Mouse (Mus musculus) midbrain, embryonic 16.5 days (tissue): ENCODE measurements at regions not wholly inside any gene's neighbourhood (a gene's known extent, or its start where the extent isn't known, plus 50 kb on each side); places are given as distances from the start of the nearest gene placed in this dataset.

Source experiments
- ATAC-seq: fragments of 200-750 bp; cut with Nextera tagmentation; 2 replicates; pipeline ENCODE4 v1.8.0; 2017; ENCODE audit warnings: moderate TSS enrichment
- H3K27ac ChIP-seq: fragments of 300-500 bp; sonication (generic); 2 replicates; pipeline ENCODE4 v1.5.1; 2014; ENCODE audit warnings: mild to moderate bottlenecking, low read length, mixed read lengths
- H3K27me3 ChIP-seq: fragments of 300-500 bp; sonication (generic); 2 replicates; pipeline ENCODE4 v1.6.1; 2014; ENCODE audit warnings: low read depth, low read length, mixed read lengths; ENCODE audit not compliant: control insufficient read depth, insufficient read depth
- H3K36me3 ChIP-seq: fragments of 300-500 bp; sonication (generic); 2 replicates; pipeline ENCODE4 v1.6.1; 2014; ENCODE audit warnings: mild to moderate bottlenecking, low read length, moderate library complexity, mixed read lengths; ENCODE audit not compliant: control insufficient read depth, insufficient read depth
- H3K4me1 ChIP-seq: fragments of 300-500 bp; sonication (generic); 2 replicates; pipeline ENCODE4 v1.6.1; 2014; ENCODE audit warnings: mild to moderate bottlenecking, low read length, mixed read lengths; ENCODE audit not compliant: control insufficient read depth, insufficient read depth
- H3K4me2 ChIP-seq: fragments of 300-500 bp; sonication (generic); 2 replicates; pipeline ENCODE4 v1.6.1; 2014; ENCODE audit warnings: mild to moderate bottlenecking, low read length, mixed read lengths
- H3K4me3 ChIP-seq: fragments of 300-500 bp; sonication (generic); 2 replicates; pipeline ENCODE4 v1.5.1; 2014; ENCODE audit warnings: low read depth, mild to moderate bottlenecking, low read length, moderate library complexity, mixed read lengths
- H3K9ac ChIP-seq: fragments of 300-500 bp; sonication (generic); 2 replicates; pipeline ENCODE4 v1.6.1; 2014; ENCODE audit warnings: low read depth, low read length, mixed read lengths
- H3K9me3 ChIP-seq: fragments of 300-500 bp; sonication (generic); replicated peaks from 2 replicates; pipeline ENCODE4 v1.6.1; 2014; ENCODE audit warnings: mild to moderate bottlenecking, low read length, mixed read lengths; ENCODE audit not compliant: control insufficient read depth, poor library complexity, severe bottlenecking
- WGBS: fragments of 180-500 bp; shearing (Covaris S2); extraction: QIAGEN DNeasy Blood & Tissue Kit; methylation state at CpG from one replicate; pipeline ENCODE4 v1.1.7; 2014; 5-methylcytosine and 5-hydroxymethylcytosine counted together

DNA sequence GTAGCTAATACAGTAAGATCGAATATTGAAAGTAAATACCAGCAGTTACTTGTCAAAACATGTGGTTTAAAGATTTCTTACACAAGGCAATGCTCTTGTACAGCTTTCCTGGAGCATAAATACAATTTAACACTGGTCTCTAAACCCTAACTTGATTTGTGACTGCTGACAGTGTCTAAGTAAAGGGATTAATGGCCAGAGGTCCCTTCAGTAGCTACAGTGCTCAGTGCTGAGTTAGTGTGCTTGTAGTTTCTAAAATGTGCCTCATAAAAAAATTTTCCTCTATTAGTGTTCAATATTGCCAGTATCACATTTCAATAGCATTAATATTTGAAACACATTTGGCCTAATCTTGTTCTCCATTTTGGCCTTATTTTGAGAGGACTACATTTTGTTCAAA is 909.0 kb downstream of the Serpinb8 start:
- ATAC-seq: no peak
- Histone ChIP-seq H3K4me1 (no peaks in the 10 kb centered on the region), H3K4me3 (no peak overlapping the region), H3K4me2 (no peak overlapping the region), H3K27me3 (no peaks in the 10 kb centered on the region), H3K9me3 (no peaks in the 10 kb centered on the region), H3K36me3 (no peaks in the 10 kb centered on the region), H3K9ac (no peak overlapping the region), H3K27ac (no peak overlapping the region)
- 67% methylated on average over 1 of the region's 1 CpGs for WGBS

DNA sequence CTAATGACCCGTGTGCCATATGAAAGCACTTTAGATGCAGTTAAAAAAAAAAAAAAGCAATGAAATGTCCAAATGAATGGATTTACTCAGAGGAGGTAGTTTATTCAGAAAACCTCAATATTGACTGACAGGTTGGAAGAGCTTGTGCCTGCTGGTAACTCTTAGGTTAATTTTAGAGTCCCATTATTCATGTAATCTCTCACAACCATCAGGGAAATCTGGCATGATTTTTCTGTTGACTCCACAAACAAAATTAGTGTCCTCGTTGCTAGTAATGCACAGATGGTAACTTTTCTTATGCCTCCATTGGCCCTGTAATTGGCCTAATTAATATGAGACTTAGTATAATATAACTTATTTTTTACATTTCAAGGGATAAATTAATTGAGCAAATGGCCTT is 937.6 kb downstream of the Serpinb8 start:
- H3K27me3 ChIP-seq: no peaks in the 10 kb centered on the region
- no peak overlapping the region for H3K9ac ChIP-seq
- no peak overlapping the region for H3K4me2 ChIP-seq
- no peak for ATAC-seq
- 77% methylated on average over 2 of the region's 2 CpGs for WGBS
- no peaks in the 10 kb centered on the region for H3K36me3 ChIP-seq
- H3K9me3 ChIP-seq: no peaks in the 10 kb centered on the region
- no peak overlapping the region for H3K27ac ChIP-seq
- no peaks in the 10 kb centered on the region for H3K4me1 ChIP-seq
- H3K4me3 ChIP-seq: no peak overlapping the region

DNA sequence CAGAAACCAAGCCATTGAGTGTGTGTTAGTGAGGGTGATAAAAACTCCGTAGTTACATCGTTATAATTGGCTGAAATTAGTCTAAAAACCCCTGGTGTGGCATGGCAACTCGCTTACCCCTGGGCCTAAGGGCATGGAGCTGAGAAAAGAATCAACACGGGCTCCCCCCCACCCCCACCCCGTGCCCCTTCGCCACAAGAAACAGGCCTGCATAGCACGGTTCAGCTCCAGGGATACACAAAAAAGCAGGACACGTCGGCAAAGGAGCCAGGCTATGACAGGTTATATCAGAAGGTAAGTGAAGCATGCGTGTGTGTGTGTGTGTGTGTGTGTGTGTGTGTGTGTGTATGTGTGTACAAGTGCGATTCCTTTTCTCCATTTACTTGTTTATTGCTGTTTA is 948.4 kb downstream of the Serpinb8 start:
- Histone ChIP-seq H3K27me3 (no peaks in the 10 kb centered on the region), H3K4me3 (no peak overlapping the region), H3K9me3 (no peaks in the 10 kb centered on the region), H3K9ac (no peak overlapping the region), H3K4me1 (no peaks in the 10 kb centered on the region), H3K27ac (no peak overlapping the region), H3K36me3 (no peaks in the 10 kb centered on the region), H3K4me2 (no peak overlapping the region)
- 64% methylated on average over 11 of the region's 11 CpGs for WGBS
- no peak for ATAC-seq

DNA sequence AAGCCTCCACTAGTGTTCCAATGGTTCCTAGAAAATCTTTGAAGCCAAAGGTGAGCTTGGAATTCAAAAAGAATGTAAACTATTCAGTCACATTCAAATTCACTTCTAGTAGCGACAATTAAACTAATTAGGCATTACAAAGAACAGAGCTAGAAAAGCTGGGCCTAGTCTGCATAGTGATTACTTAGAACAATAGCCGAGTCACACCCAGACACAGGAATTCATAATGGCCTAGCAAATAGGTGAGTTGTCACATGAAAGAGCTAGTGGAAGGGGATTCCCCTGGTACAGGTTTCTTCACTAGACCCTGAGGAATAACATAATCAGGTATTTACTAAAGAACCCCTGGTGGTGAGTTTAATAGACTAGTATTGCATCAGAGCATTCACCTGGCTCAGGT is 958.9 kb downstream of the Serpinb8 start:
- no peaks in the 10 kb centered on the region for H3K27me3 ChIP-seq
- H3K4me1 ChIP-seq: no peaks in the 10 kb centered on the region
- H3K27ac ChIP-seq: no peak overlapping the region
- H3K9me3 ChIP-seq: no peaks in the 10 kb centered on the region
- no peak overlapping the region for H3K4me2 ChIP-seq
- WGBS: 54% methylated on average over 2 of the region's 2 CpGs
- ATAC-seq: no peak
- H3K36me3 ChIP-seq: no peaks in the 10 kb centered on the region
- H3K4me3 ChIP-seq: no peak overlapping the region
- H3K9ac ChIP-seq: no peak overlapping the region

DNA sequence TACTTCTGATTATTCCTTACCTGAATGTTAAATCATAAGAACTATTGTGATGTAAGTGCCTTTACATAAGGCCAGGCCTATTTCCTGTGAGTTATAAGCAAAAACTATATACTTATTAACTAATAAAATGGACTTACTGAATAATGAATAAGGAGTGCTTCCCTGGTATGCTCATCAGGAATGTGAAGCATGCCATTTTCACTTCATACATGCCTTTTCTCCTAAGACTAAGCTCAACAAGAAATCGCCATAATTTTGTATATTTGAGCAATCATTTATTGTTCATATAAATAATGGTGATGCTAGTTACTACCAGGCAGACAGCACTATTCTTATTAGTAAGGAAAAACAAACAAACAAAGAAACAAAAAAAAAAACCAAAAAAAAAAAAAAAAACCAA is 969.1 kb downstream of the Serpinb8 start:
- Histone ChIP-seq H3K4me3 (no peak overlapping the region), H3K4me2 (no peak overlapping the region), H3K27ac (no peak overlapping the region), H3K4me1 (no peaks in the 10 kb centered on the region), H3K9ac (no peak overlapping the region), H3K9me3 (no peaks in the 10 kb centered on the region), H3K27me3 (no peaks in the 10 kb centered on the region), H3K36me3 (no peaks in the 10 kb centered on the region)
- ATAC-seq: no peak
- WGBS: 80% methylated on average over 1 of the region's 1 CpGs

DNA sequence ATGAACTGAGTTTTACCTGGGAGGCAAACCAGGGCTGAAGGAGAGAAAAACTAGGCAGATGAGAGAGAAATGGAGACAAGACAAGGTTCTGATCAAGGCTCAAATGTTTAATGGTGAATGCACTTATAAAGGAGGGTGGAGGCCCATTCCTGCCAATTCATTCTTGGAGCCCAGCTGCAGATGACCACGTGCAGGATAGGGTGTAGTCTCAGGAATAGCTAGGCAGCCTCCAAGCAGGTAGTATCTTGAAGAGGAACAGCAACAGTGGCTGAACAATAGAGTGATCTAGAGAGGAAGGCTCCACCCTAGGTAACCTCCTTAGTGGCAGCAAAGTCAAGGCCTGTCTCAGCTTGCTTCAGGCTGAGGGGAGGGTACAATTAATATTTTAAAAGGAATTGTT is 973.2 kb downstream of the Serpinb8 start:
- no peak overlapping the region for H3K9ac ChIP-seq
- no peaks in the 10 kb centered on the region for H3K36me3 ChIP-seq
- no peak overlapping the region for H3K4me2 ChIP-seq
- no peak overlapping the region for H3K27ac ChIP-seq
- H3K9me3 ChIP-seq: no peaks in the 10 kb centered on the region
- no peak for ATAC-seq
- H3K4me1 ChIP-seq: no peaks in the 10 kb centered on the region
- no peaks in the 10 kb centered on the region for H3K27me3 ChIP-seq
- no peak overlapping the region for H3K4me3 ChIP-seq
- WGBS: 40% methylated on average over 1 of the region's 1 CpGs

DNA sequence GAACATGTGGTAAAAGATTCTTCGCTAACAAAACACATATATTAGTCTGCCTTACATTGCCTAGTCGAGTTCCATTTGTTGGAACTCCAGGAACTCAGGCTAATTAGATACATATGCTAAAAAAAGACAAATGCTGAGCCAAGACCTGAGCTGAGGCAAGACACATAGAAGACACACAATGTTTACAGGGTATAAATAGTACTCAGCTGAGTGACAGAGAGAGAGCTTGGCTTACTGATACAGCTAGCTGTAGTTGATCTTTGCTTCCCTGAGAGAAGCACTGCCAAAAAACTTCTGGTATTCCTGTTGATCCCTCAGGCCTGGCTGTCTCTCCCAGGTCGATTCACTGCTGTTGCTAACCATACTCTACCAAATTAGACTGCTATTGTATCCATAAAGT is 982.2 kb downstream of the Serpinb8 start:
- no peak overlapping the region for H3K27ac ChIP-seq
- no peaks in the 10 kb centered on the region for H3K9me3 ChIP-seq
- H3K36me3 ChIP-seq: no peaks in the 10 kb centered on the region
- H3K9ac ChIP-seq: no peak overlapping the region
- no peak overlapping the region for H3K4me3 ChIP-seq
- H3K27me3 ChIP-seq: no peaks in the 10 kb centered on the region
- WGBS: 51% methylated on average over 3 of the region's 3 CpGs
- ATAC-seq: no peak
- H3K4me1 ChIP-seq: no peaks in the 10 kb centered on the region
- no peak overlapping the region for H3K4me2 ChIP-seq

DNA sequence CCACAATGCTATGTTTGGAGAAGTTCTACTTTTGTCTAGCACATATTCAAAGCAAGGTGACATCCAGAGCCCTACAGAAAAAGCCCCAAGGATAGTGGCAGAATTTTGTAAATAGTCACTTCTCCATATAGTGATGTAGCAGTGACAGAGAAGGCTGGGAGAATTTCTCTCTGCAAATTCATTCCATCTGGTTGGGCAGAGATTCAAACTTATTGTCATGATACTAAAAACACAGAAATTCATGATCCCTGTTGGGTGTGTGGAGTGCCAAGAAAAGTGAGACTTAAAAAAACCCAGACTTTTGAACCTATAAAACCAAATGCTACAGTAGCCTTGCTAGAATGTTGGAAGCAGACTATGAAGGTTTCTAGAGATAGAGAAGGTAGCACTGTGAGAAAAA is 983.0 kb downstream of the Serpinb8 start:
- ATAC-seq: no peak
- H3K4me3 ChIP-seq: no peak overlapping the region
- H3K9me3 ChIP-seq: no peaks in the 10 kb centered on the region
- no peak overlapping the region for H3K4me2 ChIP-seq
- no peaks in the 10 kb centered on the region for H3K27me3 ChIP-seq
- H3K36me3 ChIP-seq: no peaks in the 10 kb centered on the region
- H3K9ac ChIP-seq: no peak overlapping the region
- no peak overlapping the region for H3K27ac ChIP-seq
- no peaks in the 10 kb centered on the region for H3K4me1 ChIP-seq

DNA sequence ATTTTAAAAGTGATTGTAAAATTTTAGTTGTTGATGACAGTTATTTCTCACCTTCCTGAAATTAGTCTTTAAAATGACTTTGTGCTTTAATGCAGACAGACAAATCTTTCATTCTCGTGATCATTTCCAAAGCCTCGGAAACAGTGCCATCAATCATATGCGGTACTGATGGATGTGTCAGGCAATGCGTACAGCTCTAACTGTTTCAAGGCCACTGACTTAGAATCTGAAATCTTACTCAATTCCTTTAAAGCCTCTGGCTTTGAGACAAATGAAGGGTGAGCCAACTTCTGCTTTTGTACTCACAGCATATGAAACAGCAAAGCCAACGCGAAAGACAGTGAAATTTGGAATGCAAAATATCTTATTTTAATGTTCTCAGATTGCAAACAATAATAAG is 987.0 kb downstream of the Serpinb8 start:
- Histone ChIP-seq H3K4me3 (no peak overlapping the region), H3K27ac (no peak overlapping the region), H3K27me3 (no peaks in the 10 kb centered on the region), H3K4me1 (no peaks in the 10 kb centered on the region), H3K9me3 (no peaks in the 10 kb centered on the region), H3K4me2 (no peak overlapping the region), H3K36me3 (no peaks in the 10 kb centered on the region), H3K9ac (no peak overlapping the region)
- ATAC-seq: no peak
- 72% methylated on average over 6 of the region's 6 CpGs for WGBS

DNA sequence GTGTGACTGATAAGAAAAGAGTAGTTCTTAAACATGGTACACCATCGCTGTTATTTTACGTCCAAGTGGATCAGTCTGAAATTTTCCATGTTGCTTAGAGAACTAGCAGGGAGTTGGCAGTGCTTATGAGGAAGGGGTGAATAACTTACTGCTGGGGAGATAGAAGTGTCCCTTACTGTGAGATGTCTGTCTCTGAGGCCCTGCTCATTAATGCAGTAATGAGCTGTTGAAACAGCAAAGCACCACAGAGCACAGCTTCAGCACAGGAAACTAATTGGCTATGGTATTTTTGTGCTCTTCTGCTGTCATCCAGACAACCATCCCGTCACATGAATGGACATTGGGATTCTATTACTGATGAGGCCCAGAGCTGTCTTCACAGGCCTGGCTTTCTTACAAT is 988.0 kb downstream of the Serpinb8 start:
- H3K27ac ChIP-seq: no peak overlapping the region
- ATAC-seq: peak; percentile 66; the same call in 1 of the 2 replicates

More for the DNA sequence above, 988.0 kb downstream of the Serpinb8 start:
- H3K4me1 ChIP-seq: no peaks in the 10 kb centered on the region
- no peaks in the 10 kb centered on the region for H3K9me3 ChIP-seq
- no peak overlapping the region for H3K4me2 ChIP-seq
- WGBS: 63% methylated on average over 3 of the region's 3 CpGs
- H3K36me3 ChIP-seq: no peaks in the 10 kb centered on the region
- no peak overlapping the region for H3K4me3 ChIP-seq
- no peaks in the 10 kb centered on the region for H3K27me3 ChIP-seq
- H3K9ac ChIP-seq: no peak overlapping the region
